Mouse (Mus musculus) left cerebral cortex, postnatal 25 days (tissue): ENCODE measurements at regions not wholly inside any gene's neighbourhood (a gene's known extent, or its start where the extent isn't known, plus 50 kb on each side); places are given as distances from the start of the nearest gene placed in this dataset.
"Not testable (repeated sequence)": the region's sequence is repeated elsewhere in the genome, so short reads cannot be mapped to it uniquely, and the experiment has no call there.

ENCODE experiments used
- DNase-seq, 2 experiments: peaks; one replicate each; pipeline ENCODE4 v3.0.0; 2022; ENCODE audit warnings: low spot score in 2 of 2, mixed read lengths in 1 of 2
- intact Hi-C: fragments of 180-260 bp; cut with DNase I; formaldehyde crosslinking; loops from one replicate; pipeline ENCODE4 v1.15.1; 2025

GRCm38 (mm10) chr15:5951661-5952060, 347.9 kb upstream of the Dab2 start:
- DNase-seq, intact Hi-C loops: not testable (repeated sequence)

- intact Hi-C loops = no loop called here
- DNase-seq = no peak
These were observed 346.5 kb upstream of the Dab2 start for GRCm38 (mm10) chr15:5953106-5953505.

DNA sequence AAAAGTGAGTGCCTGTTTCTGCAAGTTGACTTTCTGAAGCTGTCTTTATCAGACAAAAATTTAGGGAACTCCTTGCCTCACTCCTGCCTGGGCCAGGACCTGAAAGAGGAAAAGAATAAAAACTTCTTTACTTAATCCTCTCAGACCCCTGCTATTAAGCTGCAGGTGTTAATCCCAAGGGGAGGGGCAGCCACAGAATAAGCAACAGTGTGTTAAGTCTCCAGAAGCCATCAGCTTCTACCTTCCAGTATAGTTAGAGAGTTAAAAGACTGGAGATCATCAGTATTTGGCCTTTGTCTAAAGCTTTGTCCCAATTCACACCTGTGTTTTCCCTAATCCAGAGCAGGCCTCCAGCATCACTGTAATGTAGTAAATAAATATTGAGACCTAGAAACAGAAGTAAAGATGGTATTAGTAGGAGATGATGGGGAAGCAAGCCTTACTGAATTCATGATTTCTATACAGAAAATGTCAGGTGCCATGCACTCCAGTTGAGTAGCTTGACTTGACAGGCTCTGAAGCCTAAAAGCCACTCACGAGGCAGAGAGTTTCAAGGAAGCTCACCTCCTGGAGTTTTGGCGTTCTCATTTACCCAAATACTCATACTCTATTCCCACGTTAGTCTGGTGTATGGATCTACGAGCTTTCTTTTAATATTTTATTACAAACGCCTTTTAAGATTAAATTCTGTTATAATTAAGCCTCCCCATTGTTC, 308.1 kb upstream of the Dab2 start:
- DNase-seq = no peak
- intact Hi-C loops = no loop called here

DNA sequence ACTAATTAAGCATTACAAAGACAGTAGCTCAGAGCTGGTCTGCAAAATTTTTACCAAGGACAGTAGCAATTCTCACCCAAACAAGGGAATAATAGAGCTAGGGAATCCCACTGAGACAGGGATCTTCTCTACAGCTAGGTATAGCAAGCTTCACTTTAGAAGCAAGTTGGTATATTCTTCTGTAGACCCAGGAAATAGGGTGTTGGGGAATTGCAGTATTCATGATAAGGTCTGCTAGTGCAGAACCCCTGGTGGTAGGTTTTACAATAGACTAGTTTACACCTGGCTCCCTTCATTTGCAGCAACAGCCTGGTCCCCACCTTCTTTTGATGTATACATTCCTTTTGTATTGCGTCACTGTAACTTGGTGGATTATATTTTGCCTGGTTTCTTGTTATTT, 307.4 kb upstream of the Dab2 start:
- DNase-seq, intact Hi-C loops: not testable (repeated sequence)

GRCm38 (mm10) chr15:6000816-6001215, 298.8 kb upstream of the Dab2 start:
- DNase-seq = peak; percentile 7 to 17
- intact Hi-C loops = no loop called here

- peak in 1 of 2 experiments; percentile 41 for DNase-seq
- intact Hi-C loops = no loop called here
These were observed 298.2 kb upstream of the Dab2 start for GRCm38 (mm10) chr15:6001394-6001793.

DNA sequence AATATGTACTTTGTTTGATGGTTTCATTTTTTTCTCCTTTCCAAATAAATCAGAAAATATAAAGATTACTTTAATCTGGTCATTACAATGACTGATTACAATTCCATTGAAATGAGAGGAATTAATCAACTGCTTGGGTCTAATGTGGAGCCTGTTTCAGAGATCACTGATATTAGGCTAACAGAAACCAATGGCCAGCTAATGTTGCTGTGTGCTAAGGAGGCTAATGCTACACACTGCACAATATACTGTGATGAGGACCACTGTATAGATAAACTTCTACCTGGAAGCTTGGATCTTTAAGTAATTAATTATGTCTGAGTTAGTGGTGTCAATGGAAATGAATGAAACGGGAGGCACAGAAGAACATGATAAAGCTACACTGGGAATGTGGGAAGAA, 284.6 kb upstream of the Dab2 start:
- no peak for DNase-seq
- intact Hi-C loops = no loop called here

GRCm38 (mm10) chr15:6016637-6017049, 282.9 kb upstream of the Dab2 start:
- intact Hi-C loops = no loop called here

GRCm38 (mm10) chr15:6025543-6025942, 274.0 kb upstream of the Dab2 start:
- intact Hi-C loops = no loop called here
- no peak for DNase-seq

More at GRCm38 (mm10) chr15:6016637-6017049, 282.9 kb upstream of the Dab2 start:
- no peak for DNase-seq

- intact Hi-C loops = no loop called here
- no peak for DNase-seq
These were observed 270.4 kb upstream of the Dab2 start for GRCm38 (mm10) chr15:6029214-6029613.

GRCm38 (mm10) chr15:6030396-6030795, 269.2 kb upstream of the Dab2 start:
- DNase-seq = no peak
- intact Hi-C loops = no loop called here

GRCm38 (mm10) chr15:6034156-6034555, 265.4 kb upstream of the Dab2 start:
- intact Hi-C loops = no loop called here
- DNase-seq = no peak

GRCm38 (mm10) chr15:6044511-6045256, 254.9 kb upstream of the Dab2 start:
- DNase-seq = no peak
- intact Hi-C loops = no loop called here

GRCm38 (mm10) chr15:6055703-6056102, 243.9 kb upstream of the Dab2 start:
- intact Hi-C loops = no loop called here
- no peak for DNase-seq

GRCm38 (mm10) chr15:6056887-6057626, 242.5 kb upstream of the Dab2 start:
- intact Hi-C loops = no loop called here
- no peak for DNase-seq

GRCm38 (mm10) chr15:6059361-6059760, 240.2 kb upstream of the Dab2 start:
- intact Hi-C loops = no loop called here
- DNase-seq = no peak

GRCm38 (mm10) chr15:6059790-6060189, 239.8 kb upstream of the Dab2 start:
- intact Hi-C loops = no loop called here
- DNase-seq = no peak

GRCm38 (mm10) chr15:6060649-6061048, 238.9 kb upstream of the Dab2 start:
- intact Hi-C loops = no loop called here

DNA sequence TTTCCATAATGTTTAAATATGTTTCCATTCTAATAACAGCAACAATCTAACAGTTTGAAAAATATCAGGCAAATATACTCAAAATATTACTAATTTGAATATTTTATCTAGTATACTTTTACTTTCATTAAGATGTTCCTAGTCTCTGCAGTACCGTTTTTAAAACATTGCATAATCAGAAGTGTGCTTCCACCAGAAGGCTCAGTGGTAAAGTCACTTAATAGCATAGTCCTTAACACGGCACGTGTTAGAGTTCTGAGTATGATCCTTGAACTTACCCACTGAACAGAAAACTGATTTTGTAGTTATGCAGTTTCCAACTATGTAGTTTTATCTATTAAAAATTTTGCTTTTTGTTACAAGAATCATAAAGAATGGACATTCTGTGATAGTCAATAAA, 234.5 kb upstream of the Dab2 start:
- intact Hi-C loops = no loop called here
- no peak for DNase-seq

More at GRCm38 (mm10) chr15:6060649-6061048, 238.9 kb upstream of the Dab2 start:
- DNase-seq = no peak

DNA sequence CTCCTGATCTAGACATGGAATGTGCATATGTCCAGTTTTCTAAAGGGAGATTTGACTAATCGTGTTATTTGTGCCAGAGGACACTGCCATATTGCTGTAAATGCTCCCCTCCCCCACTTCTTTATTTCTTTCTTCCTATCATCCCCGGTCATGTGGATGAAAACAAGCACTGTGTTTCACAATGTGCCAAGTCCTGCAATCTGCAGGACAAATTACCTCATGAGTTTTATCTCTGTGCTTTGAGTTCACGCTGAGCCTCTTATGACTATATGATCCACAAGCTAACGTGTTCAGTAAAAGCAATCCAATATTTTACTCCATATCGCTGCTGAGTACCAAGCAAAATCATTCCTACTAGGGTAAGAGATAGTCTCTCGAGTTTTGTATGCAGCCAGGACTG, 232.2 kb upstream of the Dab2 start:
- intact Hi-C loops = no loop called here
- no peak for DNase-seq
